Mouse (Mus musculus) layer of hippocampus, adult 8-10 months (tissue): ENCODE data around the gene Ppil3. TPM values are rescaled to one million over a fixed set of nuclear protein-coding genes. Genes with fewer than 3 reads are reported as not detected.

Experiments used
- DNase-seq, 2 experiments: peaks; one replicate each; pipeline ENCODE4 v3.0.0; 2022; ENCODE audit warnings: low spot score in 2 of 2
- total RNA-seq, 4 experiments: library from RNA; stranded (reverse); gene quantifications; 2 replicates each; pipeline ENCODE4 v1.2.4; 2022

Ppil3 gene
- total RNA-seq, result 10 to 100 TPM; 26.9 to 34.1 (median 31.9) TPM

GRCm38 (mm10) chr1:58445143-58445722 lies at the start of gene Ppil3, which contains the start of gene Nif3l1:
TSS of gene Ppil3 (minus strand) at chr1:58445486.
TSS of gene Nif3l1 (plus strand) at chr1:58445151.
- peak; percentile 92 for DNase-seq

GRCm38 (mm10) chr1:58482647-58483046 lies 37.4 kb upstream of the Ppil3 start:
- DNase-seq, result no peak

- no peak for DNase-seq
Measured at GRCm38 (mm10) chr1:58475662-58476061, 30.4 kb upstream of the Ppil3 start.

- no peak for DNase-seq
Measured at GRCm38 (mm10) chr1:58465561-58465960, 20.3 kb upstream of the Ppil3 start.

- peak in 1 of 2 experiments; percentile 19 for DNase-seq
Measured at GRCm38 (mm10) chr1:58465042-58465441, 19.8 kb upstream of the Ppil3 start.

- no peak for DNase-seq
Measured at GRCm38 (mm10) chr1:58463935-58464334, 18.6 kb upstream of the Ppil3 start.

GRCm38 (mm10) chr1:58460566-58460965 lies 15.3 kb upstream of the Ppil3 start:
- no peak for DNase-seq

GRCm38 (mm10) chr1:58458867-58459266 lies 13.6 kb upstream of the Ppil3 start:
- DNase-seq, result no peak

- no peak for DNase-seq
Measured at GRCm38 (mm10) chr1:58458175-58458574, 12.9 kb upstream of the Ppil3 start.

- DNase-seq, result no peak
Measured at GRCm38 (mm10) chr1:58454316-58454715, 9.0 kb upstream of the Ppil3 start.

GRCm38 (mm10) chr1:58448396-58448795 lies 3.1 kb upstream of the Ppil3 start:
- DNase-seq, result no peak

GRCm38 (mm10) chr1:58447766-58448165 lies 2.5 kb upstream of the Ppil3 start:
- no peak for DNase-seq

GRCm38 (mm10) chr1:58445861-58446260 lies 575 bp upstream of the Ppil3 start:
- no peak for DNase-seq

GRCm38 (mm10) chr1:58444691-58445090 lies 595 bp downstream of the Ppil3 start:
- no peak for DNase-seq

GRCm38 (mm10) chr1:58424551-58424950 lies 20.7 kb downstream of the Ppil3 start:
- no peak for DNase-seq

- peak; percentile 92 to 96 for DNase-seq
Measured at GRCm38 (mm10) chr1:58423371-58424248, 21.7 kb downstream of the Ppil3 start, which contains the start of gene Clk1. TSS of gene Clk1 (minus strand) at chr1:58424066.

- no peak for DNase-seq
Measured at GRCm38 (mm10) chr1:58422879-58423278, 22.4 kb downstream of the Ppil3 start.

GRCm38 (mm10) chr1:58420961-58421360 lies 24.3 kb downstream of the Ppil3 start:
- DNase-seq, result no peak

GRCm38 (mm10) chr1:58420032-58420431 lies 25.3 kb downstream of the Ppil3 start:
- DNase-seq, result no peak

- no peak for DNase-seq
Measured at GRCm38 (mm10) chr1:58416048-58416447, 29.2 kb downstream of the Ppil3 start.

GRCm38 (mm10) chr1:58415442-58415841 lies 29.8 kb downstream of the Ppil3 start:
- DNase-seq, result no peak

GRCm38 (mm10) chr1:58410776-58411175 lies 34.5 kb downstream of the Ppil3 start:
- no peak for DNase-seq

- DNase-seq, result no peak
Measured at GRCm38 (mm10) chr1:58410198-58410588, 35.1 kb downstream of the Ppil3 start.
